Mouse (Mus musculus) embryonic facial prominence, embryonic 15.5 days (tissue): ENCODE data around the gene Krt77. TPM values are rescaled to one million over a fixed set of nuclear protein-coding genes. Genes with fewer than 3 reads are reported as not detected.

Experiments
- ATAC-seq: fragments of 200-750 bp; cut with Nextera tagmentation; 2 replicates; pipeline ENCODE4 v1.8.0; 2017; ENCODE audit warnings: low read depth, moderate TSS enrichment; ENCODE audit not compliant: insufficient number of reproducible peaks, low FRiP score, low TSS enrichment
- H3K27ac ChIP-seq: fragments of 300-500 bp; sonication (generic); replicated peaks from 2 replicates; pipeline ENCODE4 v1.5.1; 2015; ENCODE audit warnings: mild to moderate bottlenecking, inconsistent platforms
- H3K27me3 ChIP-seq: fragments of 300-500 bp; sonication (generic); 2 replicates; pipeline ENCODE4 v1.6.1; 2015; ENCODE audit warnings: inconsistent platforms
- H3K36me3 ChIP-seq: fragments of 300-500 bp; sonication (generic); 2 replicates; pipeline ENCODE4 v1.6.1; 2015; ENCODE audit warnings: mild to moderate bottlenecking, inconsistent platforms
- H3K4me1 ChIP-seq: fragments of 300-500 bp; sonication (generic); 2 replicates; pipeline ENCODE4 v1.6.1; 2015; ENCODE audit warnings: inconsistent platforms
- H3K4me2 ChIP-seq: fragments of 300-500 bp; sonication (generic); replicated peaks from 2 replicates; pipeline ENCODE4 v1.6.1; 2015; ENCODE audit warnings: mild to moderate bottlenecking, inconsistent platforms
- H3K4me3 ChIP-seq: fragments of 300-500 bp; sonication (generic); replicated peaks from 2 replicates; pipeline ENCODE4 v1.5.1; 2015; ENCODE audit warnings: mild to moderate bottlenecking, inconsistent platforms
- H3K9ac ChIP-seq: fragments of 300-500 bp; sonication (generic); 2 replicates; pipeline ENCODE4 v1.6.1; 2015; ENCODE audit warnings: inconsistent platforms
- H3K9me3 ChIP-seq: fragments of 300-500 bp; sonication (generic); replicated peaks from 2 replicates; pipeline ENCODE4 v1.6.1; 2016; ENCODE audit warnings: inconsistent platforms
- WGBS: fragments of 180-500 bp; shearing (Covaris S2); methylation state at CpG from one replicate; pipeline ENCODE4 v1.1.7; 2015; 5-methylcytosine and 5-hydroxymethylcytosine counted together
- microRNA-seq: library from miRNA; unstranded; fragments of <30 nt; microRNA quantifications from one replicate; pipeline ENCODE4, GENCODE M21; 2016; ENCODE audit warnings: borderline number of aligned reads
- polyA plus RNA-seq: library from polyadenylated mRNA; unstranded; fragments of >200 nt; fragmentation: Nextera tagmentation; extraction: Ambion mirVana; gene quantifications from 2 replicates; pipeline ENCODE4 v1.2.1, GENCODE M21; 2015

Krt77 gene
- polyA plus RNA-seq, 1 experiment from 2014 or later = 80.2 TPM

DNA sequence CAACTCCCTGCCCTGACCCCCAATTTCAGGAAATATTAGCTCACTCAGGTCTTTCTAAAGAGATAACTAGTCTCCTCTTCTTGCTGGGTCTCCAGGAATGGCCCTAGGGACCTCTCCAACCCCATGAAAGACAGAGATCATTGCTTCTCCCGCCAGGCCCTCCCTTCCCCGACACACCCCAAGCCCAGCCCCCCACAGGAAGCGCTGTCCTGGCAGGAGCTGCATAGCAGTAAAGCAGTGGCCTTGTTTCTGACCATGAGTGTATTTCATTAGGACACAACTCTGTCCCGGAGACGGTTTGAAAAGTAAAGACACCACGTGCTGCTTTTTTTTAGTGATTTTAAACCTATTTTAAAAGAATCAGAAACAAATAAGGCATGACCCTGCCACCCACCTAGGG, 36.4 kb downstream of the Krt77 start:
- H3K9ac ChIP-seq = no peak overlapping the region
- WGBS = 23% methylated on average over 6 of the region's 6 CpGs
- no peaks in the 10 kb centered on the region for H3K4me1 ChIP-seq
- no peaks in the 10 kb centered on the region for H3K27me3 ChIP-seq
- ATAC-seq = no peak
- no peaks in the 10 kb centered on the region for H3K9me3 ChIP-seq
- H3K27ac ChIP-seq = no peak overlapping the region
- H3K36me3 ChIP-seq = no peaks in the 10 kb centered on the region
- no peak overlapping the region for H3K4me2 ChIP-seq
- H3K4me3 ChIP-seq = no peak overlapping the region

DNA sequence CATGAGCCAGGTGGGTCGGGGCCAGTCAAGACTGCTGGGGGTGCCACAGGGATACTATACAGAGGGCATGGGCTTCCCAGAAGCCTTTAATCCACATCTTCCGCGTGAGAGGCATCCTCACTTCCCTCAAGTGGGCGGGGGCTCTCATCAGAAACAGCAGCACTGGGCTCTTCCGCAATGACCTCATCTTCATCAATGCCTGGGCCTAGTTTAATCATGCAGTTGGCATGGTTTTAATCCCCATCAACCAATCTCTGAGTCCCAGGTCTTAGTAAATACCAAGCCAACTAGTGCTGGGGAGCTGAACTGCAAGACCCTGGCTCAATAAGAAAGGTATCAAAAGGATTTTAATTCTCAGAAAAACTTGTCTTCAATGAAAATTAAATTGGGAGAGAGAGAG, 40.1 kb downstream of the Krt77 start:
- WGBS = 53% methylated on average over 5 of the region's 5 CpGs
- H3K9ac ChIP-seq = no peak overlapping the region

DNA sequence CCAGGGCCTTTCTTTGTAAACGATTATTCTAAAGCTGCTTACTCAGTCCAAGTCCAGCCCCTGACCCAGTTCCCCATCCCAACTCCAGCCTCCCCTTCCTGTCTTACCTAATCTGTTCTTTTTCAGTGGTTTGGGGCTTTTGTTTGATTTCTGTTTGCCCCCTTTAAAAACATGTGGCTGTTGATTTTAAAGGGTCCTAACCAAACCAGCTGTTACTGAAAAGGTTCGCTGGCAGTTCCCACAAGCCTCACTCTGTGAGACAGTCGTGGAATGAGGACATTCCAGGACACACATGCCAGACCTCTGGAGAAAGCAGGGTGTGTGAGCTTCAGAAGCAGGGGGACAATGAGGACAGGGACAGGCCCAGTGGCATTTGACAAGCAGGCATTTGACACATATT, 47.7 kb downstream of the Krt77 start:
- no peak overlapping the region for H3K27ac ChIP-seq
- H3K9ac ChIP-seq = no peak overlapping the region
- no peak overlapping the region for H3K4me3 ChIP-seq
- H3K27me3 ChIP-seq = no peaks in the 10 kb centered on the region
- H3K4me2 ChIP-seq = no peak overlapping the region
- no peaks in the 10 kb centered on the region for H3K4me1 ChIP-seq
- no peak for ATAC-seq
- 19% methylated on average over 3 of the region's 3 CpGs for WGBS
- no peaks in the 10 kb centered on the region for H3K9me3 ChIP-seq
- H3K36me3 ChIP-seq = no peaks in the 10 kb centered on the region

More for the DNA sequence above, 40.1 kb downstream of the Krt77 start:
- H3K4me1 ChIP-seq = no peaks in the 10 kb centered on the region
- no peak overlapping the region for H3K4me3 ChIP-seq
- H3K4me2 ChIP-seq = no peak overlapping the region
- H3K27ac ChIP-seq = no peak overlapping the region
- no peaks in the 10 kb centered on the region for H3K36me3 ChIP-seq
- ATAC-seq = no peak
- H3K9me3 ChIP-seq = no peaks in the 10 kb centered on the region
- no peaks in the 10 kb centered on the region for H3K27me3 ChIP-seq

DNA sequence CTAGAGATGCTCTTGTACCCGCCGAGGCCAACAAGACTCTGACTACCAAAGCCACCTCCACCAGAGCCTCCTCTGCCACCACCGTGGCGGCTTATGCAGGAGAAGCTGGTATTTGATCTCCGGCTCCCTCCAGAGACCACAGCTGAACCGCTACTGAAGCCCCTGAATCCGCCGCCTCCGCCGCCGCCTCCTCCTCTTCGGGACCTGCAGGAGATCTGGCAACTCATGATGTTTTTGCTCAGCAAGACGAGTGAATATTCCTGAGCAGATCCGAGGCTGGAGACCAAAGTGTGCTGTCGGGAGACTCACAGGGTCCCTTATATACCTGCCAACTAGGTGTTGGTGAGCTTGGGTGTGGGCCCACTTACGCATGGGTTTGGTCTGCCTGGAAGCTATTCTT, 51.6 kb downstream of the Krt77 start, which contains the start of gene Krt2:
Krt2 (minus strand) TSS at position 295 of the 400 bp plus-strand sequence.
- no peaks in the 10 kb centered on the region for H3K9me3 ChIP-seq
- no peak for ATAC-seq
- H3K4me3 ChIP-seq = no peak within 1 kb of the TSS
- H3K36me3 ChIP-seq = no peaks in the 10 kb centered on the region
- H3K27ac ChIP-seq = no peak within 1 kb of the TSS
- 0 out of 2 replicates have a peak, but pooled peaks cover 2% of the 10 kb centered on the region for H3K27me3 ChIP-seq
- no peak within 1 kb of the TSS for H3K4me2 ChIP-seq
- H3K4me1 ChIP-seq = no peaks in the 10 kb centered on the region
- WGBS = 78% methylated on average over 16 of the region's 16 CpGs
- H3K9ac ChIP-seq = no peak within 1 kb of the TSS

Small RNA genes lying within 50 kb of the gene (microRNA-seq; reads per million reads assigned to microRNA genes)
- gene Gm44356 = not detected

Other genes starting within 250 kb of the Krt77 start
- not detected in 2 replicates for gene Gm5414, start 241.5 kb downstream of the Krt77 start, polyA plus RNA-seq
- gene Gm5478, start 222.3 kb downstream of the Krt77 start, polyA plus RNA-seq = not detected in 2 replicates
- 8.2 and 9.1 TPM in 2 replicates for gene Krt6b, start 189.4 kb downstream of the Krt77 start, polyA plus RNA-seq
- 310 and 324 TPM in 2 replicates for gene Krt6a, start 175.4 kb downstream of the Krt77 start, polyA plus RNA-seq
- 867 and 987 TPM in 2 replicates for gene Krt5, start 156.8 kb downstream of the Krt77 start, polyA plus RNA-seq
- gene Krt71, start 126.6 kb downstream of the Krt77 start, polyA plus RNA-seq = 101 and 197 TPM in 2 replicates
- 7.3 and 8.2 TPM in 2 replicates for gene Krt72, start 83.2 kb downstream of the Krt77 start, polyA plus RNA-seq
- gene Krt73, start 67.4 kb downstream of the Krt77 start, polyA plus RNA-seq = 17.2 and 30.5 TPM in 2 replicates
- gene Krt2, start 51.5 kb downstream of the Krt77 start, polyA plus RNA-seq = 1.2 and 2.0 TPM in 2 replicates
- 757 and 778 TPM in 2 replicates for gene Krt1, start 18.9 kb downstream of the Krt77 start, polyA plus RNA-seq
- gene Krt76, start 23.2 kb upstream of the Krt77 start, polyA plus RNA-seq = 0.63 and 2.2 TPM in 2 replicates
- 212 and 217 TPM in 2 replicates for gene Krt4, start 55.0 kb upstream of the Krt77 start, polyA plus RNA-seq
- 67.2 and 70.6 TPM in 2 replicates for gene Krt79, start 70.6 kb upstream of the Krt77 start, polyA plus RNA-seq
- 11.5 and 14.1 TPM in 2 replicates for gene Krt78, start 84.6 kb upstream of the Krt77 start, polyA plus RNA-seq
- gene Krt8, start 134.8 kb upstream of the Krt77 start, polyA plus RNA-seq = 131 and 181 TPM in 2 replicates
- gene Krt18, start 158.5 kb upstream of the Krt77 start, polyA plus RNA-seq = 87.8 and 119 TPM in 2 replicates
- gene Eif4b, start 204.1 kb upstream of the Krt77 start, polyA plus RNA-seq = 107 and 113 TPM in 2 replicates
- gene Tns2, start 230.7 kb upstream of the Krt77 start, polyA plus RNA-seq = 45.5 and 57.2 TPM in 2 replicates